Mouse (Mus musculus): ENCODE measurements at regions not wholly inside any gene's neighbourhood (a gene's known extent, or its start where the extent isn't known, plus 50 kb on each side); places are given as distances from the start of the nearest gene placed in this dataset.
"Not testable (repeated sequence)": the region's sequence is repeated elsewhere in the genome, so short reads cannot be mapped to it uniquely, and the experiment has no call there.

- no peaks in the 10 kb centered on the region for H3K9me3 ChIP-seq (ENCODE audit: control insufficient read depth, insufficient read depth, low read depth, low read length)
- in situ Hi-C loops (cut with MboI; ENCODE audit: low sequenced_read_pairs in 2 of 2, unreplicated experiment in 2 of 2), result no loop called here
- TF ChIP-seq ZC3H11A (IDR thresholded peaks at IDR 0.05; ENCODE audit: borderline replicate concordance, low read depth, low read length) (no peak), MAFK (IDR thresholded peaks at IDR 0.05; ENCODE audit: insufficient read depth, low read depth, low read length) (no peak), CHD2 (IDR thresholded peaks at IDR 0.05; ENCODE audit: low read depth, low read length) (no peak), ZNF384 (IDR thresholded peaks at IDR 0.05; ENCODE audit: low read depth, low read length) (no peak), HCFC1 (IDR thresholded peaks at IDR 0.05; ENCODE audit: borderline replicate concordance, insufficient read depth, low read length) (no peak)
Measured at GRCm38 (mm10) chr5:23331041-23331440, 103.2 kb upstream of the Kmt2e start.

GRCm38 (mm10) chr5:23347208-23347607 lies 87.0 kb upstream of the Kmt2e start:
- peak; percentile 40 for DNase-seq (ENCODE audit: low read depth, low spot score)
- no peaks in the 10 kb centered on the region for H3K9me3 ChIP-seq (ENCODE audit: control insufficient read depth, insufficient read depth, low read depth, low read length)
- no peak for TF ChIP-seq ZC3H11A (IDR thresholded peaks at IDR 0.05; ENCODE audit: borderline replicate concordance, low read depth, low read length)
- TF ChIP-seq MAFK (IDR thresholded peaks at IDR 0.05; ENCODE audit: insufficient read depth, low read depth, low read length), result peak; percentile 75
- H3K4me1 ChIP-seq (ENCODE audit: control insufficient read depth in 2 of 2, insufficient read depth in 2 of 2, low read length in 2 of 2, poor library complexity in 1 of 2), result no peaks in the 10 kb centered on the region
- no peaks in the 10 kb centered on the region for H3K36me3 ChIP-seq (ENCODE audit: control insufficient read depth, insufficient read depth, low read length, poor library complexity, severe bottlenecking)
- no peak overlapping the region; a peak in 1 of 4 replicates for H3K4me3 ChIP-seq (ENCODE audit: insufficient read depth in 1 of 2, low read depth in 1 of 2, low read length in 2 of 2, poor library complexity in 1 of 2, severe bottlenecking in 1 of 2)
- no peak overlapping the region for H3K9ac ChIP-seq (ENCODE audit: insufficient read depth, low read depth, low read length, poor library complexity, severe bottlenecking)
- in situ Hi-C loops (cut with MboI; ENCODE audit: low sequenced_read_pairs in 2 of 2, unreplicated experiment in 2 of 2), result no loop called here
- H3K27ac ChIP-seq (ENCODE audit: insufficient read depth, low read depth, low read length, poor library complexity, severe bottlenecking), result no peak overlapping the region

More at GRCm38 (mm10) chr5:23331041-23331440, 103.2 kb upstream of the Kmt2e start:
- DNase-seq (ENCODE audit: low read depth, low spot score), result no peak
- Histone ChIP-seq H3K4me3 (ENCODE audit: insufficient read depth in 1 of 2, low read depth in 1 of 2, low read length in 2 of 2, poor library complexity in 1 of 2, severe bottlenecking in 1 of 2) (no peak overlapping the region), H3K27ac (ENCODE audit: insufficient read depth, low read depth, low read length, poor library complexity, severe bottlenecking) (no peak overlapping the region), H3K36me3 (ENCODE audit: control insufficient read depth, insufficient read depth, low read length, poor library complexity, severe bottlenecking) (no peaks in the 10 kb centered on the region), H3K4me1 (ENCODE audit: control insufficient read depth in 2 of 2, insufficient read depth in 2 of 2, low read length in 2 of 2, poor library complexity in 1 of 2) (no peaks in the 10 kb centered on the region), H3K9ac (ENCODE audit: insufficient read depth, low read depth, low read length, poor library complexity, severe bottlenecking) (no peak overlapping the region)

GRCm38 (mm10) chr5:23350647-23351046 lies 83.6 kb upstream of the Kmt2e start:
- H3K27ac ChIP-seq (ENCODE audit: insufficient read depth, low read depth, low read length, poor library complexity, severe bottlenecking); DNase-seq (ENCODE audit: low read depth, low spot score); H3K4me1 ChIP-seq (ENCODE audit: control insufficient read depth in 2 of 2, insufficient read depth in 2 of 2, low read length in 2 of 2, poor library complexity in 1 of 2); in situ Hi-C loops (cut with MboI; ENCODE audit: low sequenced_read_pairs in 2 of 2, unreplicated experiment in 2 of 2); H3K4me3 ChIP-seq (ENCODE audit: insufficient read depth in 1 of 2, low read depth in 1 of 2, low read length in 2 of 2, poor library complexity in 1 of 2, severe bottlenecking in 1 of 2); H3K36me3 ChIP-seq (ENCODE audit: control insufficient read depth, insufficient read depth, low read length, poor library complexity, severe bottlenecking); H3K9me3 ChIP-seq (ENCODE audit: control insufficient read depth, insufficient read depth, low read depth, low read length); H3K9ac ChIP-seq (ENCODE audit: insufficient read depth, low read depth, low read length, poor library complexity, severe bottlenecking): not testable (repeated sequence)

GRCm38 (mm10) chr5:23362412-23362811 lies 71.8 kb upstream of the Kmt2e start:
- H3K36me3 ChIP-seq (ENCODE audit: control insufficient read depth, insufficient read depth, low read length, poor library complexity, severe bottlenecking); H3K4me1 ChIP-seq (ENCODE audit: control insufficient read depth in 2 of 2, insufficient read depth in 2 of 2, low read length in 2 of 2, poor library complexity in 1 of 2); H3K9ac ChIP-seq (ENCODE audit: insufficient read depth, low read depth, low read length, poor library complexity, severe bottlenecking); H3K27ac ChIP-seq (ENCODE audit: insufficient read depth, low read depth, low read length, poor library complexity, severe bottlenecking); H3K9me3 ChIP-seq (ENCODE audit: control insufficient read depth, insufficient read depth, low read depth, low read length); DNase-seq (ENCODE audit: low read depth, low spot score); H3K4me3 ChIP-seq (ENCODE audit: insufficient read depth in 1 of 2, low read depth in 1 of 2, low read length in 2 of 2, poor library complexity in 1 of 2, severe bottlenecking in 1 of 2); in situ Hi-C loops (cut with MboI; ENCODE audit: low sequenced_read_pairs in 2 of 2, unreplicated experiment in 2 of 2): not testable (repeated sequence)
